Mouse (Mus musculus) Patski (cell line): Measurements from ENCODE around the gene Ankrd36. TPM values are rescaled to one million over a fixed set of nuclear protein-coding genes. Genes with fewer than 3 reads are reported as not detected.
"Not testable (repeated sequence)": the region's sequence is repeated elsewhere in the genome, so short reads cannot be mapped to it uniquely, and the experiment has no call there.

Experiments used
- ATAC-seq: fragments of 100-300 bp; one replicate; pipeline ENCODE4 v1.8.0; 2021
- CTCF ChIA-PET: fragments of 350-600 bp; sonication (Branson Sonifier 250); formaldehyde crosslinking; loops from one replicate; lab custom pipeline; 2022; ENCODE audit warnings: inconsistent platforms; lab: Charles Lee
- POLR2A ChIA-PET: fragments of 350-600 bp; sonication (Branson Sonifier 250); formaldehyde crosslinking; loops from one replicate; lab custom pipeline; 2022; ENCODE audit warnings: antibody characterized with exemption, inconsistent platforms; lab: Charles Lee
- DNase-seq: peaks from one replicate; pipeline ENCODE4 v3.0.0-alpha.2; 2011; ENCODE audit warnings: low read depth, low spot score
- H3K27me3 ChIP-seq: fragments of 371-371 bp; one replicate; pipeline ENCODE4 v1.5.1; 2021
- CTCF ChIP-seq: fragments of 100-300 bp; IDR thresholded peaks from one replicate; pipeline ENCODE4 v1.5.1; 2021
- in situ Hi-C: fragments of 300-500 bp; cut with MboI; formaldehyde crosslinking; loops from 3 replicates; pipeline ENCODE4 v1.11.1; 2018; ENCODE audit warnings: low pct_unique_long_range_greater_than_20kb, mixed read lengths
- polyA plus RNA-seq: library from polyadenylated mRNA; unstranded; gene quantifications from one replicate; pipeline ENCODE4 v1.2.3, GENCODE M21; 2021

Gene Ankrd36
- polyA plus RNA-seq, 1 experiment from 2014 or later: not detected

DNA sequence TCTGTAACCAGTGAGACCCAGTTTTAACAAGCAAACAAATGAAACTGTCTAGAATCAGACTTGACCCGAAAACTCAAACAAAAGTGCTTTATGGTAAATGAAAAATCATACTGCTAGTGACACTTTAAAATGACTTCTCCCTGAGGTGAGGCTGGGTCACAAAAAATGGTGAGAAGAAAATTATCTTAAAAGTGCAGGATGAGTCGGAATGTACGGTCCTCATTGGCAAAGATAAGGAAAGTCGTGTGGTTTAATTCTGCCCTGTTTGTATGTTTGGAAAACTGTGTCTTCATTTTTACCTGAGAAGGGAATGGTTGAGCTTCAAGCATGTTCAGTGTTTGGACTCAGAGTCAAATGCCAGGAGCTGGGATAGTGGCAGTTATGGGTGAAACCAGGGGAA lies 2.4 kb downstream of the Ankrd36 start:
- no peak for DNase-seq
- ChIA-PET CTCF (interaction anchor here (1.3 kb wide), 1 partner anchor 13 kb away, joined by 4 read pairs; no protein-coding TSS in a partner anchor), POLR2A (no interaction called here)
- in situ Hi-C loops: no loop called here
- no peak for TF ChIP-seq CTCF
- no peak for ATAC-seq
- H3K27me3 ChIP-seq: peaks cover 46% of the 10 kb centered on the region

DNA sequence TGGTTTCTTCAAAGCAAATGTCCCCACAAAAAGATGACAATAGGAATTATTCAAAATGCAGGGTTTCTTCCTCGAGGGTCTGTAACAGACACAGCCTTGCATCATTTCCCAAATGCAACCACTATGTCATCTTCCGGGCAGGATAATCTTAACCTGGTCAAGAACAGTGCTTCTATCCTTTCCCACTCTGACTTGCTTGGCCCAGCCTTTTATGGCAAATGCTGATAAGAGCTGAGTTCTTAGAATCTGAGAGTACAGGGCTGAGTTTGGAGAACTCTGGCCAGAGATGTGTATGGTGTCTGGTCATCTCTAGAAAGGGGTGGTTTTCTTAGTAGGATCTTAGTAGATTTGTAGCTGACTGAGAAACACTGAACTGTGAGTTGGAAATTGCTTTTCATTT lies 4.3 kb downstream of the Ankrd36 start:
- in situ Hi-C loops: no loop called here
- CTCF ChIA-PET: interaction anchor here (1.2 kb wide), 1 partner anchor 10 kb away, joined by 3 read pairs; no protein-coding TSS in a partner anchor
- TF ChIP-seq CTCF: no peak

DNA sequence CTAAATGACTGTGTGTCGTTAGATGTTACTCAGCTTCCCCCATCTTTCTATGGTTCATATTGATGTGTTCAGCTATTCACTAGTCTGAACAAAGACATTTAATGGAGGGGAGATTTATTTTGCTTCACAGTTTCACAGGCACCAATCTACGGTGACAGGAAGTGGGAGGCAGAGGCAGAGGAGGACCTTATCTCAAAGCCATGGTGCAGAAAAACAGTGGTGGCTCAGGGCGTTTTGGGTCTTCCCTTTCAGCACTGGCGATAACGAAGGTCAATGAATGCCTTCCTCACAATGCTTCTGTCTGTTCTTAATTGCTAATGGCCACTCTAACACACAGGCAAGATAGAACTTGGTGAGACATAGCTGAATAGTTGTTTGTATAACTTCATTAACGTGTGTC lies 5.6 kb downstream of the Ankrd36 start:
- ATAC-seq: no peak

More for the DNA sequence above, 4.3 kb downstream of the Ankrd36 start:
- ATAC-seq (no peak), DNase-seq (no peak)
- H3K27me3 ChIP-seq: peaks cover 51% of the 10 kb centered on the region
- POLR2A ChIA-PET: no interaction called here

DNA sequence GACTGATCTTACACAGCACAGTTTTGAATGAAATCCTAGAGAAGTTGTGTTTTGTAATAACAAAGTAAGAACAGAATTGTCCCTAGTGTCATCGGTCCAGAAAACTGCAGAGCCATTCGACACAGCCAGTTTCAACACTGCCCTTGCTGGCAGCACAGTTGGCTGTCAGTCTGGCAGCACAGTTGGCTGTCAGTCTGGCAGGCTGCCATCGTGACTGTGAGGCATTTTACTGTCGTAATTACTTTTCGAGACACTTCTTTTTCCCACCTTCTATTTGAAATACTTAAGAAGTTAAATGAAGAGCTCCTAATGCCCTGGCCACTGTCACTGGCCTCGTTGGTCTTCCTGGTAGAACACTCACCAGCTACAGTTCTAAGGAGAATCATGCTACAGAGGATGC lies 22.9 kb downstream of the Ankrd36 start:
- ATAC-seq: no peak
- no peak for DNase-seq
- no peak for TF ChIP-seq CTCF
- H3K27me3 ChIP-seq: peaks cover 20% of the 10 kb centered on the region
- ChIA-PET CTCF (no interaction called here), POLR2A (no interaction called here)
- in situ Hi-C loops: no loop called here

More for the DNA sequence above, 5.6 kb downstream of the Ankrd36 start:
- H3K27me3 ChIP-seq: peaks cover 62% of the 10 kb centered on the region
- in situ Hi-C loops: no loop called here
- ChIA-PET CTCF (no interaction called here), POLR2A (no interaction called here)
- TF ChIP-seq CTCF: no peak
- no peak for DNase-seq

DNA sequence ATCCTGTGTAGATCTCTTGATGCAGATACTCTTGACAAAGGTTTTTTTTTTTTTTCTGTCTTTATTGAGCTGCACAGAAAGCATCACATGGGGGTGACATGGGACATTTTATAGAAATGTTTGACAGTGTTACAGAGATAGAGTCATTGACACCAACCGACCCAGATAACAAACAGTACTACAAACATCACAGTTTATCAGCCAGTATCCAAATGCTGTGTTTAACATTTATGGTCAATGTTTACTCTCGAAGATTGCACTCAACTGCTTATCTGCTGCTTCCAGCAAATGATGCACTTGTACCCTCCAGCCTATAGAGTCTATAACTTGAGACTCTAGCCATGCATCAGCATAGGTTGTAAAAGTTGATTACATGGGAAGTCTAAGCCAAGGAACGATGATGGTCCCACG lies 25.9 kb downstream of the Ankrd36 start:
- POLR2A ChIA-PET: no interaction called here
- in situ Hi-C loops: no loop called here
- peaks cover 30% of the 10 kb centered on the region for H3K27me3 ChIP-seq
- no peak for TF ChIP-seq CTCF
- no peak for DNase-seq
- no peak for ATAC-seq
- CTCF ChIA-PET: no interaction called here

DNA sequence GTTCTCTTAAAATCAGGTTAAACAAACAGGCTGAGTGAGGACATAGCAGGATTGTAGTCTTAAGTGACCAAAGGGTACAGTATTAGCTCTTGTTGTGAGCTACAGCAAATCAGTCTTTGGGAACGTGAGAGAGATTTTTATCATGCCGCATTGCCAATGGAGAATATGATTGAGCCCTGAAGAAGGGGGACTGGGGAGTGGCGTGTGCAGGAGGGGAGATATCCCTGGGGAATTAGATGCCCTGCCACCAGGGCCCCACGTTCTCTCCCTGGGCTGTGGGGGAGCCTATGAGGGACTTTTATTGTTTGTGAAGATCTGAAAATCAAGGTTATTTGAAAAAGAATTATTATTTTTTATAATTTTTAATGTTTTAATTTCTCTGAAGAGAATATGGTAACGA lies 26.3 kb downstream of the Ankrd36 start:
- ChIA-PET CTCF (no interaction called here), POLR2A (no interaction called here)
- no peak for TF ChIP-seq CTCF
- peaks cover 34% of the 10 kb centered on the region for H3K27me3 ChIP-seq
- ATAC-seq (no peak), DNase-seq (no peak)
- in situ Hi-C loops: no loop called here

DNA sequence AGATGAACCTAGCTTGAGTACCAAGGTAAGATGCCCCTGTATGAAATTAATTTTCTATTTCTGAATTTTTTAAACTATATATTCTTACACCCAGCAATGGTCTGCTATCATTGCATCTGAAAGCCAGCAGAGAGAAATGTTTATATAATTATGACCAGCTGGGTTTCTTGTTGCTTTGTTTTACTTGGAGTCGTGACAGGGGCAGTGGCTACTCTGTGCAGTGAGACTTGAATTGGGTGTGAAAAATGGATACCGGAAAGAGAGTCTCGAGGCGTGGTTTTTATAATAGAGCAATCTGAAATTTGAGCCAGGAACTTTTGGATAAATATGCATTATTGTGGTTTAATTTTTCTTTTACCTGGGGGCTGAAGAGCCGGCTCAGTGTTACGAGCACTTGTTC lies 27.3 kb downstream of the Ankrd36 start:
- no peak for TF ChIP-seq CTCF
- CTCF ChIA-PET: no interaction called here

DNA sequence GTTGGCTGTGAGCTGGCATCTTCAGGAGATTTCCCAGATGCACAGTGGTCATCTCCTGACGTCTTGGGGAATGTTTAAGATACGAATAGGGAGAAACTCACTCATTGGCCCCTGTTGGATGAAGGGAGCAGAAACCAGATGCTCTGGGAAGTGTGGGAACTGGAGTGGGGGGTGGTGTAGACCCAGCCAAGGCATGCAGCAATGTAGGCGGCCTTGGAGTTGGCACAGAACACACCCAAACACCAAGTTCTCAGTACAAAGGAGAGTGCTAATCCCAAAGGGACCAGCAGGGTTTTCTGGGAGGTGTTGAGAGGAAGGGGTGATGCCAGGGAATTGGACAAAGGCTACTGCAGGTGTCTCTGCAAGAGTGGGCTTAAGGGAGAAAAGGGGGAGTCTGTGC lies 35.9 kb downstream of the Ankrd36 start:
- ATAC-seq (no peak), DNase-seq (no peak)
- no peak for TF ChIP-seq CTCF
- ChIA-PET POLR2A (no interaction called here), CTCF (no interaction called here)
- in situ Hi-C loops: no loop called here
- H3K27me3 ChIP-seq: peaks cover 13% of the 10 kb centered on the region

More for the DNA sequence above, 27.3 kb downstream of the Ankrd36 start:
- H3K27me3 ChIP-seq: peaks cover 31% of the 10 kb centered on the region
- in situ Hi-C loops: no loop called here
- POLR2A ChIA-PET: no interaction called here
- ATAC-seq (no peak), DNase-seq (no peak)

DNA sequence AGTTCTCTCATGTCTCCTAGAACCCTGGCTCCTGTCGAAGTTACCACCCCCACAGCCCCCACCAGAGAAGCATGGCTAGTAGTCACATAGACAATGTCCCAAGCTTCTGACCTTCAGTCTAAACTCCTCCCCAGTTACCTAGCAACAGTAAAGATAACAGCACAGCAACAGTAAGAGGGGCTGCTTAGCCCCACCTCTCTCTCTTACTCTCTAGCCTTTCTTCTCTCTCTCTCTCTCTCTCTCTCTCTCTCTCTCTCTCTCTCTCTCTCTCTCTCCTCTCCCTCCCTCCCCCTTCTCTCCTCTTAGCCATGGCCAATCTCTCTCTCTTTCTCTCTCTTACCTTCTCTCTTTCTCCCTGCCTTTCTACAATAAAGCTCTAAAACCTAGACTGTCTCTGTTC lies 42.4 kb downstream of the Ankrd36 start:
- H3K27me3 ChIP-seq: peaks cover 40% of the 10 kb centered on the region
- CTCF ChIA-PET: interaction anchor here (0.7 kb wide), 1 partner anchor 65 kb away, joined by 3 read pairs; no protein-coding TSS in a partner anchor
- in situ Hi-C loops, POLR2A ChIA-PET, ATAC-seq, DNase-seq: not testable (repeated sequence)

DNA sequence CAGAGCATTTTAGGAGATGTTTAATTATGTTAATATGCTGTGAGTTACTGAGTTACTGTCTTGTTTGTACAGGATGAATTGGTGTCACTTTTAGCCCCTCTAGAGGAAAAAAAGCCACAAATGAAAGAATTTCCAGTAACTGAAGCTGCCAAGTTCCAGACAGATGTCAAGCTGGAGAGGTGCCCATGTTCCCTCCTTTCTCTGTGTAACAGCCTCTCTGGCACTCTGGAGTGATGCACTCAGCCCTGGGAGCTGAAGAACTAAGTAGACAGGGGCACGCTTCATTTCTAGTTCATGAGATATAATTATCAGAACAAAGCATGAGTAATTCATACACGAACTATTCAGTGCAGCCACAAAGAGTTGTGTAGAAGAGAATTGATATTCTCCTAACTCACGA lies 45.0 kb downstream of the Ankrd36 start:
- H3K27me3 ChIP-seq: peaks cover 37% of the 10 kb centered on the region
- in situ Hi-C loops: no loop called here
- no peak for TF ChIP-seq CTCF
- ATAC-seq (no peak), DNase-seq (no peak)
- CTCF ChIA-PET: no interaction called here
- POLR2A ChIA-PET: no interaction called here

DNA sequence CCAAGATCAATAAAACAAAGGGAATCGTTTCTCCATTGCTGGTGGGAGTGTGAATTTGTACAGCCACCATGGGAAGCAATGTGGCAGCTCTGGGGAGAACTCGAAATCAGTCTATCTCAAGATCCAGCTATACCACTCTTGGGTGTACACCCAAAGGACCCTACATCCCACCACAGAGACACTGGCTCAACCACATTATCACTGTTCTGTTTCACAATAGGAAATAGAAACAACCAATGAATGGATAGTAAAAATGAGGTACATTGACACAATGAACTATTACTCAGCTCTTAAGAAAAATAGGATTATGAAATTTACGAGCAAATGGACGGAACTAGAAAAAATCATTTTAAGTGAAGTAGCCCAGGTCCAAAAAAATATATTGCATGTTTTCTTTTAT lies 55.6 kb downstream of the Ankrd36 start:
- no peak for TF ChIP-seq CTCF
- in situ Hi-C loops: loop anchor here (5.0 kb wide), 2 partner anchors 138 to 333 kb away; no protein-coding TSS in a partner anchor
- peaks cover 77% of the 10 kb centered on the region for H3K27me3 ChIP-seq
- DNase-seq (no peak), ATAC-seq (no peak)
- ChIA-PET CTCF (no interaction called here), POLR2A (no interaction called here)

DNA sequence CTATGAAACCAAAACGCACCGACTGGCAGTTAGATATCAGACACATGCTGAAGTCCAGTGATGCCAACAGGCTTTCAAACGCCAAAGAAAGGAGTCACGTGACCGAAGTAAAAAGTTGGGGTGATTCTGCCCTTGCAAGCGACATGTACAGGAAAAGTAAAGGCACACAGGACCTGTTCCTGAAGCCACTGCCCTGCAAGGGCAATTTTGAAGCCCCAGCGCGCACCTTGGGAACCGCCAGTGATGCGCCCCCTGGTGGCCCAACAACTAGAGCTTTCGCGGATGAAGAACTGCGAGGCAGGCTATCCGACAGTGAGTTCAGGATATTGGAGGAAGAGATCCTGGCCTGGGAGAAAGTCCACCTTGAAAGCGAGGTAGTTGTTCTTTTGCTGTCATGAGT lies 59.5 kb downstream of the Ankrd36 start:
- ATAC-seq (no peak), DNase-seq (peak; percentile 6)
- ChIA-PET CTCF (no interaction called here), POLR2A (no interaction called here)
- in situ Hi-C loops: loop anchor here (5.0 kb wide), 2 partner anchors 142 to 337 kb away; no protein-coding TSS in a partner anchor
- peaks cover 81% of the 10 kb centered on the region for H3K27me3 ChIP-seq
- peak; percentile 79 for TF ChIP-seq CTCF
